Mouse (Mus musculus): Measurements from ENCODE around the gene Foxe3. TPM values are rescaled to one million over a fixed set of nuclear protein-coding genes. Genes with fewer than 3 reads are reported as not detected.

Gene Foxe3
- polyA plus RNA-seq, 1 experiment, result not detected

DNA sequence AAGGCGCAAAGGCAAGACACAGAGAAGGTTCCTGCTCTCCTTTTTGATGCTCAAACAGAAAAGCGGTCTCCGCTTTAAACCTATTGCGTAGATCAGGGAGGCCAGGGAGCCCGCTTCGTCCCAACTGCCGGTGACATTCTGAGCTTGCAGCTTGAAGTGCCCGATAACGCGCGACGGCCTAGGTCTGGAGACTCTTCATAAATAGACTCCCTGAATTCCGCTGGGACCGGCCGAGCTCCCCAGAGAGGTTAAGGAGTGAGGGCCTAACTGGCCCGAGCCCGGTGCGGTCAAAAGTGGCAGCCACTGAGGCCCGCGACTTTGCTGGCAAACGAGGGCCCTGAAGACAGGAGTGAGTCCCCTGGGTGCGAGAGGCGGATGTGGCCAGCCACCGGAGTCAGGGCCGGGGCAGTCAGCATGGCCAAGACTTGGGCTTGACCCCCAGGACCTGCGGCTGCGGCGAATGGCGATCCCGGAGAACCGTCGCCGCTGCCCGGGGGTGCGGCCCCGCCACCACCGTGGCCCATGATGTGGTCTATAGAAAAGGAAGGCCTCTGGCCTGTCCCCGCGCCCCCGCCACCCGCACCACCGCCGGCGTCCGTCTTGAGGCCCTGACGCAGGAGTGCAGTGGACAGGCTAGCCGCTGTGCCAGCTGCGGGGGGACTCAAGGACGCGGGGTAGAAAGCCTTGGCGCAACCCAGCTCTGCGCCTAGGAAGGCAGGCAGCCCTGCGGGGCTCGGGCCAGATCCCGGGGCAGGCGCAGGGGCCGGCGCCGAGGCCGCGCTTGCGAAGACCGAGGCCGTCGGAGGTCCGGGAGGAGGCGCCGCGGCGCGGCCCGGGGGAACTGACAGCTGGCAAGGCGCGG, 18.5 kb downstream of the Foxe3 start:
- H3K9ac ChIP-seq (ENCODE audit: low read depth, poor library complexity, severe bottlenecking), result peak overlapping the region; percentile 18; the same call in 1 of the 2 replicates
- H3K36me3 ChIP-seq (ENCODE audit: control insufficient read depth, insufficient read depth, low read length, poor library complexity, severe bottlenecking), result no peaks in the 10 kb centered on the region
- H3K27ac ChIP-seq (ENCODE audit: insufficient read depth, low read length), result no peak overlapping the region
- H3K4me3 ChIP-seq (ENCODE audit: low read depth, low read length), result peak overlapping the region; percentile 18; the same call in 1 of the 2 replicates
- no peak for TF ChIP-seq EP300 (IDR thresholded peaks at IDR 0.05; ENCODE audit: insufficient read depth, low read depth, low read length)
- no peak for TF ChIP-seq CTCF (IDR thresholded peaks at IDR 0.05; ENCODE audit: low read depth, low read length)
- TF ChIP-seq POLR2A (IDR thresholded peaks at IDR 0.05; ENCODE audit: insufficient read depth, low read length), result no peak
- peaks cover 63% of the 10 kb centered on the region for H3K27me3 ChIP-seq (ENCODE audit: control insufficient read depth, insufficient read depth, low read length, poor library complexity, severe bottlenecking)
- no peaks in the 10 kb centered on the region for H3K9me3 ChIP-seq (replicated peaks; ENCODE audit: control insufficient read depth, insufficient read depth, low read length, poor library complexity, severe bottlenecking)
- no peaks in the 10 kb centered on the region for H3K4me1 ChIP-seq (ENCODE audit: control insufficient read depth, insufficient read depth, low read length)

DNA sequence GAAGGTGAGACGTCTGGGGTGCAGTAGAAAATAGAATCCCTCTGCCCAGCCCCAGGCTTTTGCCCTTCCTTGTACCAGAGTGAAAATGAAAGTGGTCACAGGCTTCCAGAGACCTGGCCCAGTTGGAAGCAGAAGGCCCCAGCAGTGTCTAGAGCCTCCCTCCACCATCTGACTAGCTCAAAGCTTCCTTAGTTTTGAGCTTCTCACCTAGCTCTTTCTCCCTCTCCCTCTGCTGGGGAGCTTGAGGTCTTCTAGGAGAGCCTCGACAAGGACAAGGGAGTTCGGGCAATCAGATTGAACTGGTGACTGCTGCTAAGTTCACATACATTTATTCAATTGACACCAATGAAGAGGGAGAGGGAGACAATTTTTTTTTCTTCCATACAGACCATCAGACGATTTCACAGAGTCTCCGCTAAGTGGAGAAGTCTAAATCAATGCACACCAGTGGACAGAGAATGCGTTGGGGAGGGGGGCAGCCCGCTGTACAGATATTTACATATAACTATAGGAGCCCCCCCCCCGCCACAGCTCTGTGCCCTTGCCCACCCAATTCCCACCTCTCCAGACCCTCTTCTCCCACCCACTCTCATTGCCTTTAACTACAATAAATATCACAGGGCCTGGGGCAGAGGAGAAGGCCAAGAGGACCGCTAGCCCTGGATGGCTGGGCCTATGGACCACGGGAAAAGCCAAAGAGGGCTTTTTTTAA, 19.7 kb downstream of the Foxe3 start:
- Histone ChIP-seq H3K36me3 (ENCODE audit: control insufficient read depth, insufficient read depth, low read length, poor library complexity, severe bottlenecking) (no peaks in the 10 kb centered on the region), H3K4me1 (ENCODE audit: control insufficient read depth, insufficient read depth, low read length) (no peaks in the 10 kb centered on the region), H3K9ac (ENCODE audit: low read depth, poor library complexity, severe bottlenecking) (no peak overlapping the region), H3K9me3 (replicated peaks; ENCODE audit: control insufficient read depth, insufficient read depth, low read length, poor library complexity, severe bottlenecking) (no peaks in the 10 kb centered on the region), H3K4me3 (ENCODE audit: low read depth, low read length) (no peak overlapping the region), H3K27ac (ENCODE audit: insufficient read depth, low read length) (no peak overlapping the region), H3K27me3 (ENCODE audit: control insufficient read depth, insufficient read depth, low read length, poor library complexity, severe bottlenecking) (peaks cover 67% of the 10 kb centered on the region)
- TF ChIP-seq POLR2A (IDR thresholded peaks at IDR 0.05; ENCODE audit: insufficient read depth, low read length) (no peak), EP300 (IDR thresholded peaks at IDR 0.05; ENCODE audit: insufficient read depth, low read depth, low read length) (no peak), CTCF (IDR thresholded peaks at IDR 0.05; ENCODE audit: low read depth, low read length) (no peak)

DNA sequence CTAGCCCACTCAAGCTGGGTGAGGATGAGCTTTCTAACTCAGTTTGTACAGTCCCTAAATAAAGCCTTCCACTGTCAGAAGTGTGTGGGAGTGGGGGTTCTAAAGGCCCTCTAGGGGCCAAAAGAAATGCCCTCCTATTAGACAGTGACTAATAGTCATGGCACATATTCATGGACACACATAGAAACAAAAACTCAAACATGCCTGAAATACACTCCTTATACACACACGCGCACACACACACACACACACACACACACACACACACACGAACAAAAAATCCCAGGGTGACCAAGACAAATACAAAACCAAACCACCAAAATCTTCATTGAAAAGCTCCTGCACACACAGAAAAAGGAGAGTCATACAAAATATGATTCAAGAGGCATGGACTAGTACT, 20.3 kb downstream of the Foxe3 start:
- no peak overlapping the region for H3K27ac ChIP-seq (ENCODE audit: insufficient read depth, low read length)
- H3K36me3 ChIP-seq (ENCODE audit: control insufficient read depth, insufficient read depth, low read length, poor library complexity, severe bottlenecking), result no peaks in the 10 kb centered on the region
- peaks cover 69% of the 10 kb centered on the region for H3K27me3 ChIP-seq (ENCODE audit: control insufficient read depth, insufficient read depth, low read length, poor library complexity, severe bottlenecking)
- H3K9me3 ChIP-seq (replicated peaks; ENCODE audit: control insufficient read depth, insufficient read depth, low read length, poor library complexity, severe bottlenecking), result no peaks in the 10 kb centered on the region
- H3K4me3 ChIP-seq (ENCODE audit: low read depth, low read length), result no peak overlapping the region
- no peaks in the 10 kb centered on the region for H3K4me1 ChIP-seq (ENCODE audit: control insufficient read depth, insufficient read depth, low read length)
- TF ChIP-seq EP300 (IDR thresholded peaks at IDR 0.05; ENCODE audit: insufficient read depth, low read depth, low read length) (no peak), POLR2A (IDR thresholded peaks at IDR 0.05; ENCODE audit: insufficient read depth, low read length) (no peak), CTCF (IDR thresholded peaks at IDR 0.05; ENCODE audit: low read depth, low read length) (no peak)
- H3K9ac ChIP-seq (ENCODE audit: low read depth, poor library complexity, severe bottlenecking), result no peak overlapping the region

DNA sequence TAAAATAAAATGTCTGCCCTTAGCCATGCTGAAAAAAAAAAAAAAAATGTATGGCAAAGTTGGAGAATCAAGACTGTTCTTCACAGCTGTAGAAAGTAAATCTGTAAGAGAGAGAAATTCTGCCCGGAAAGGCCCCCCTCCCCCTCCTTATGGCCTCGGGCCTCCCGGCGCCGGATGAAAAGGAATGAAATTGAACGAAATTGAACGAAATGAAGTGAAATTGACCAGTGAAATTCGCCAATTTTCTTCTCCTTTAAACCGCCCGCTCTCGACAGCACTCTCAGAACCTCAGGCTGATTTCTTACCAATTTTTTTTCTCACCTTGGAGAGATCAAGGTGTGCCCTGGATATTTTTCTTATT, 22.4 kb downstream of the Foxe3 start:
- H3K27ac ChIP-seq (ENCODE audit: insufficient read depth, low read length), result no peak overlapping the region
- no peaks in the 10 kb centered on the region for H3K4me1 ChIP-seq (ENCODE audit: control insufficient read depth, insufficient read depth, low read length)
- TF ChIP-seq POLR2A (IDR thresholded peaks at IDR 0.05; ENCODE audit: insufficient read depth, low read length) (no peak), EP300 (IDR thresholded peaks at IDR 0.05; ENCODE audit: insufficient read depth, low read depth, low read length) (no peak), CTCF (IDR thresholded peaks at IDR 0.05; ENCODE audit: low read depth, low read length) (no peak)
- H3K9me3 ChIP-seq (replicated peaks; ENCODE audit: control insufficient read depth, insufficient read depth, low read length, poor library complexity, severe bottlenecking), result no peaks in the 10 kb centered on the region
- no peak overlapping the region for H3K4me3 ChIP-seq (ENCODE audit: low read depth, low read length)
- no peak overlapping the region for H3K9ac ChIP-seq (ENCODE audit: low read depth, poor library complexity, severe bottlenecking)
- H3K36me3 ChIP-seq (ENCODE audit: control insufficient read depth, insufficient read depth, low read length, poor library complexity, severe bottlenecking), result no peaks in the 10 kb centered on the region
- peaks cover 64% of the 10 kb centered on the region for H3K27me3 ChIP-seq (ENCODE audit: control insufficient read depth, insufficient read depth, low read length, poor library complexity, severe bottlenecking)

DNA sequence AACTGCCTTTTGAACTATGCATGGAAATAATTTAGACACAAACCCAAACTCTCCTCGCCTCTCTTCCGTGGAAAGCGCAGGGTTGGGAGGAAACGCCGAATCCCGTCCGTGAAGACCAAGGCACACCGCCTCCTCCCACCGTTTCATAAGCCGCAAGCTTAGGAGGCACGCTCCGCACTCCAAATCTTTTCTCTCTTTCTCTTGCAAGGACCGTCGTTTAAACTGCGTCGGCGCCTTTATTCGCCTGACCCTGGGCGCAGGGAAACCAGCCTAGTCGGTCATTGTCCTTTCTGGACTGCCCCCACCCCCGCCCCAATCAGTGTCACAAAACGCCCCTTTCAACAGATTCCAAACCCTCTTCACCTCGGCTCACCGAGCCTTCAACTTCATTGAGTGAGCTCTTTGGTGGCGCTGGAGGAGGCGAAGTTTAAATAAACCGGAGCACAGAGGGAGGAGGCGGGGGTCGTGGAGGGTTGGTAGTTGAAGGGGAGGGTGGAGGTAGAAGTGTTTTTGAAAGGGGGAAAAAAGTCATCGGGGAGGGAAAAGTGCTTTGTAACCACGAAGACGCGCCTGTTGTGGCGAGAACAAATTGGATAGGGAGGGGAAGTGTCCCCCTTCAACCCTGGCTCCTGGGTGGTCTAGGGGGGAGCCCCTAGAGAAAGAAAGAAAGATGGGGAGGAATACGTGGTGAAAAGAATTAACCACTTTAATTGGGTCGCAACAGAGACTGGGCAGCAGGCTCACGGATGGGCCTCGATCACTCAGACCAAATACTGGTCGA, 23.0 kb downstream of the Foxe3 start:
- Histone ChIP-seq H3K9ac (ENCODE audit: low read depth, poor library complexity, severe bottlenecking) (no peak overlapping the region), H3K9me3 (replicated peaks; ENCODE audit: control insufficient read depth, insufficient read depth, low read length, poor library complexity, severe bottlenecking) (no peaks in the 10 kb centered on the region), H3K4me1 (ENCODE audit: control insufficient read depth, insufficient read depth, low read length) (no peaks in the 10 kb centered on the region), H3K27ac (ENCODE audit: insufficient read depth, low read length) (no peak overlapping the region), H3K27me3 (ENCODE audit: control insufficient read depth, insufficient read depth, low read length, poor library complexity, severe bottlenecking) (peaks cover 58% of the 10 kb centered on the region), H3K4me3 (ENCODE audit: low read depth, low read length) (peak overlapping the region; percentile 4; the same call in 1 of the 2 replicates), H3K36me3 (ENCODE audit: control insufficient read depth, insufficient read depth, low read length, poor library complexity, severe bottlenecking) (no peaks in the 10 kb centered on the region)
- no peak for TF ChIP-seq POLR2A (IDR thresholded peaks at IDR 0.05; ENCODE audit: insufficient read depth, low read length)
- TF ChIP-seq EP300 (IDR thresholded peaks at IDR 0.05; ENCODE audit: insufficient read depth, low read depth, low read length), result no peak
